Mouse (Mus musculus) limb, embryonic 15.5 days (tissue): ENCODE results near the gene Sqstm1. TPM values are rescaled to one million over a fixed set of nuclear protein-coding genes. Genes with fewer than 3 reads are reported as not detected.

Source experiments
- ATAC-seq: fragments of 200-750 bp; cut with Nextera tagmentation; 2 replicates; pipeline ENCODE4 v1.8.0; 2017; ENCODE audit warnings: low read depth, moderate TSS enrichment; ENCODE audit not compliant: insufficient number of reproducible peaks, low FRiP score, low TSS enrichment
- H3K27ac ChIP-seq: fragments of 300-500 bp; sonication (generic); 2 replicates; pipeline ENCODE4 v1.5.1; 2015; ENCODE audit warnings: moderate library complexity, mild to moderate bottlenecking, inconsistent platforms
- H3K27me3 ChIP-seq: fragments of 300-500 bp; sonication (generic); 2 replicates; pipeline ENCODE4 v1.6.1; 2015; ENCODE audit warnings: inconsistent platforms
- H3K36me3 ChIP-seq: fragments of 300-500 bp; sonication (generic); 2 replicates; pipeline ENCODE4 v1.6.1; 2015; ENCODE audit warnings: inconsistent platforms
- H3K4me1 ChIP-seq: fragments of 300-500 bp; sonication (generic); 2 replicates; pipeline ENCODE4 v1.6.1; 2015; ENCODE audit warnings: inconsistent platforms
- H3K4me2 ChIP-seq: fragments of 300-500 bp; sonication (generic); 2 replicates; pipeline ENCODE4 v1.6.1; 2015; ENCODE audit warnings: mild to moderate bottlenecking, inconsistent platforms
- H3K4me3 ChIP-seq: fragments of 300-500 bp; sonication (generic); 2 replicates; pipeline ENCODE4 v1.5.1; 2015; ENCODE audit warnings: mild to moderate bottlenecking, inconsistent platforms
- H3K9ac ChIP-seq: fragments of 300-500 bp; sonication (generic); 2 replicates; pipeline ENCODE4 v1.6.1; 2015; ENCODE audit warnings: inconsistent platforms
- H3K9me3 ChIP-seq: fragments of 300-500 bp; sonication (generic); 2 replicates; pipeline ENCODE4 v1.6.1; 2016; ENCODE audit warnings: inconsistent platforms
- WGBS: fragments of 180-500 bp; shearing (Covaris S2); methylation state at CpG from one replicate; pipeline ENCODE4 v1.1.7; 2015; 5-methylcytosine and 5-hydroxymethylcytosine counted together
- polyA plus RNA-seq: library from polyadenylated mRNA; unstranded; fragments of >200 nt; fragmentation: Nextera tagmentation; extraction: Ambion mirVana; gene quantifications from 2 replicates; pipeline ENCODE4 v1.2.1, GENCODE M21; 2015

The Sqstm1 gene
- 241 and 262 TPM in 2 replicates for polyA plus RNA-seq

DNA sequence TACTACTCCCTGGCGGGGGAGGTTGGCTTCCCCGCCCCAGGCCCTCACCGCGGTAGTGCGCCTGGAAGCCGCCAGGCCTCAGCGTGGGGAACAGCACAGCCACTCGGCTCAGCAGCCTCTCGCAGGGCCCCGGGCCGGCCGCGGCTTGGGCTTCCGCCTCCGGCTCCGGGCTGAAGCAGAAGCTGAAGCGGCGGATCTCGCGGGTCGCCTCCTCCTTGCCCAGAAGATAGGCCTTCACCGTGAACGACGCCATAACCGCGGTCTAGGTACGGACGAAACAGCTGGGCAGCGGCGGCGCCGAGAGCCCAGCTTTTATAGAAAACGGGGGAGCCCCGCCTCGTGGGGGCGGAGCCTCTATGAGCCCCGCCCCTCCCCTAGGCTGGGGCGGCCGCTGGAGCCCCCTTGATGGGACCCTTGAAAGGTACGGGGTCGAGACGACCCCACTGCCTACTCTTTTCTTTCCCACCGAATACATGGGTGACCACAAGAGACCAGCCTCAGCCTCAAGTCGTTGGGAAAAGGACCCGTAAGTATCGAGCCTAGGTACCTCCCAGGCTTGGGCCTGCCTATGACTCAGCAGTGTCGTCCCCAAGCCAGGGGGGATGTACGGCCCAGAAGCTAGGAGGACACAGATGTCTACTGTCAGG, at the start of gene Sqstm1, which contains the start of gene Mgat4b:
TSS of gene Sqstm1 (minus strand) at position 323 of the 647 bp plus-strand sequence.
TSS of gene Mgat4b (plus strand) at position 386 of the 647 bp plus-strand sequence.
- H3K9me3 ChIP-seq: no peaks in the 10 kb centered on the region
- peak within 1 kb of the TSS; percentile 60 for H3K4me2 ChIP-seq
- H3K36me3 ChIP-seq: peaks cover 25% of the 10 kb centered on the region
- peak within 1 kb of the TSS; percentile 98 for H3K9ac ChIP-seq
- peak within 1 kb of the TSS; percentile 99 for H3K27ac ChIP-seq
- under 1% methylated on average over 48 of the region's 48 CpGs for WGBS
- peaks cover 20% of the 10 kb centered on the region for H3K4me1 ChIP-seq
- ATAC-seq: peak; percentile 50
- H3K27me3 ChIP-seq: no peaks in the 10 kb centered on the region
- H3K4me3 ChIP-seq: peak within 1 kb of the TSS; percentile 94

DNA sequence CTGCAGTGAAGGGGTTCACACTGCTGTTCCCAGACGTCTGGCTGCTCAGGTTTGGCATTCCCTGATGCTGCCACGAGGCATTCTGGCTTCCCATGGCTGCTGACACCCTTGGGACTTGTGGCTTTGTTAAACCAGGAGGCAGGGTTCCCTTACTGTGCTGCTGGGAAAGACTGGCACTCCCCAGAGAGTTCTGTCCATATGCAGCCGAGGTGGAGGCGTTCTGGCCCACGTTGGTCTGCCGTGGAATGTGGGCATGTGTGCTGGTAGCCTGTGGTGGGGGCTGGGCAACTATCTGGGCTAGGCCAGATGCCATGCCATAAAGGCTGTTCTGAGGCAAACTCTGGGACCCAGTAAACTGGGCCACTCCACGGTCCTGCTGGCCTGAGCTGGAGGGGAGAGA, 47.7 kb upstream of the Sqstm1 start:
- WGBS: 69% methylated on average over 7 of the region's 7 CpGs
- Histone ChIP-seq H3K27ac (no peak overlapping the region), H3K4me1 (peaks cover 9% of the 10 kb centered on the region), H3K9me3 (no peaks in the 10 kb centered on the region), H3K9ac (no peak overlapping the region), H3K27me3 (no peaks in the 10 kb centered on the region), H3K4me2 (no peak overlapping the region), H3K4me3 (no peak overlapping the region), H3K36me3 (peaks cover 76% of the 10 kb centered on the region)
- no peak for ATAC-seq

DNA sequence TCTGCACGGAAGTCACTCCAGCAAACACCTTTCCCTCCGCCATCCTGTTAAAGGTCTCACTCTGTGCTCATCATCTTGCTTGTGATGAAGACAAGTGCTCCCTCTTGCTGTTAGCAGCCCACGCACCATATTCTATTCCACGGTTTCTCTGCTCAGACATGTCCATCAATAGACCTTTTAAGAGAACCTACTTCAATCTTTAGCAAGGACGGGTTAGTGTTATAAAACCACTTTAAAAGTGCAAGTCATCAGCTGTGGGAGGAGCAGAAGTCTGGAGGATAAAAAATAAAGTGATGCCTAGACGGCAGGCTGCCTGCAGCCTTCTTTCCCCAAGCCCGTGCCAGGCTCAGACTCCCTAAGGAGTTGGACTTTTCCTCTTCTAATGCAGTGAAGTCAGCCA, 46.0 kb upstream of the Sqstm1 start:
- no peak for ATAC-seq
- no peak overlapping the region for H3K27ac ChIP-seq
- no peak overlapping the region for H3K4me3 ChIP-seq
- peaks cover 61% of the 10 kb centered on the region for H3K36me3 ChIP-seq
- no peak overlapping the region for H3K9ac ChIP-seq
- 75% methylated on average over 7 of the region's 7 CpGs for WGBS
- no peaks in the 10 kb centered on the region for H3K27me3 ChIP-seq
- H3K4me2 ChIP-seq: no peak overlapping the region
- H3K9me3 ChIP-seq: no peaks in the 10 kb centered on the region
- H3K4me1 ChIP-seq: peaks cover 18% of the 10 kb centered on the region

DNA sequence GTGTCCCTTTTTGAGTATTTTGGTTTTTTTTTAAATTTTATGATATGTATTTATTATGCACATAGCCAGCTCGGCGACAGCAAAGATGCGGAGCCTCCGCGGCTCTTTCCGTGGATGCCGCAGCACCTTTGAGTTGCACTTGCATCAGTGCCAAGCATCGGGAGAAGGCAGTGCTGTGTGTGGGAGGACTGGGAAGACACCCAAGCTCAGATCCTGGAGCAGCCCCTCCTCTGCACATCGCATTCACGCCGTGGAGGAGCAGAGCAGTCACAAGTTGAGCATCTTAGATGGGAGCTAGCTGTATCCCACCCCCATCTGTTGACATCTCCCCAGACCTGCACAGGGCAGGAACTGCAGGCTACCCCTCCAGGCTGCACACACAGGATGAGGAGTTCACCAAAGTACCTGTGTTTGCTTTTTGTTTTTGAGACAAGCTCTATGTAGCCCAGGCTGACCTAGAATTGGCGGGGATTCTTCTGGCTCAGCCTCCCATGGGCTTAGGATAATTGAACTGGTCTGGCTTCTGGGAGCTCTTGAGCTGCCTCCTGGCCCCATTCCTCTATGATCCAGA, 43.5 kb upstream of the Sqstm1 start:
- Histone ChIP-seq H3K9me3 (no peaks in the 10 kb centered on the region), H3K9ac (no peak overlapping the region), H3K36me3 (peaks cover 38% of the 10 kb centered on the region), H3K4me2 (no peak overlapping the region), H3K27me3 (no peaks in the 10 kb centered on the region), H3K4me1 (peaks cover 18% of the 10 kb centered on the region), H3K27ac (no peak overlapping the region), H3K4me3 (no peak overlapping the region)
- WGBS: 74% methylated on average over 12 of the region's 12 CpGs
- ATAC-seq: no peak

DNA sequence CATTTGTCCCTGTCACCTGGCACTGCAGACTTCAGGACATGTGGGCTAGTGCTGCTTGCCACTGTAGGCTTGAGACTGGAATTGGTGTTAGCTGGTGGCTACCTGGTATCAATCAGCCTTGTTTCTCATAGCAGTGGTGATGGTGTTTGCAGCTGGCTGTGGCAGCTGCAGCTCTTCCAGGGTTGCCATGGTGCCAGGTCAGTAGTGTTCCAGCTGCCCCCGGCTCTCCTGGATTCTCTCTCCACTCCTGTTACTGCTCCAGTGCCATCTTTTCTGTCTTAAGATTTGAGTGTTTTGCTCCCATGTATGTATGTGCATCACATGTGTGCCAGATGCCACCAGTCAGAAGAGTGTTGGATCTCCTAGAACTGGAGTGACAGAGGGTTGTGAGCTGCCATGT, 42.8 kb upstream of the Sqstm1 start:
- no peak overlapping the region for H3K4me2 ChIP-seq
- H3K4me1 ChIP-seq: peaks cover 18% of the 10 kb centered on the region
- no peak overlapping the region for H3K4me3 ChIP-seq
- H3K9me3 ChIP-seq: no peaks in the 10 kb centered on the region
- no peaks in the 10 kb centered on the region for H3K27me3 ChIP-seq
- H3K9ac ChIP-seq: no peak overlapping the region
- 40% methylated on average over 1 of the region's 1 CpGs for WGBS
- H3K36me3 ChIP-seq: peaks cover 31% of the 10 kb centered on the region
- peak overlapping the region; percentile 50; the same call in 1 of the 2 replicates for H3K27ac ChIP-seq
- no peak for ATAC-seq

DNA sequence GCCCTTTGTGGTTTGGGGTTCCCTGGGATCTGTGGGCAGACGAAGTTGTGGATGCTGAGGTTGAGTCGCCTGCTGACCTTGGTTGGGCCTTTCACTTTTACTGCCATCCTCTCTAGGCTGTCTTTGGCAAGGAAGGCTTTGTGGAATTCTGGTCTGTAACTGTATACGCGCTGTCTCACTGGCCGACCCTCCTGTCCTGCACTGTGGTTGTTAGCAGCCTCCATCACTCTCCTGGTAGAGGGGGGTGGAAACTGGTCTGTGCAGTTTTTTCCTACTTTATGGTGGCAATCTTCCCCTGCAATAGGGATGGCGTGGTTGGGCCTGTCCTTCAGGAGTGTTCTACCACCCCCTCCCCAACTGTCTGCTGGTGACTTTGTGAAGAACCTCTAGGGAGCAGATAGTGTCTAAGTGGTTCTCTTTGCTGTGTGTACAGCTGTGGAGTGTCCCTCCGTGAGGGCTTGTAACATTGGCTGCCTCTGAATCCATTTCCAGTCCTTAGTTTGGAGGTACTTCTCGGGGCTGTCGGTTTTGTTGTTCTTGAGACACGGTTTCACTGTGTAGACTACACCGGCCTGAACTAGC, 42.1 kb upstream of the Sqstm1 start:
- 39% methylated on average over 11 of the region's 11 CpGs for WGBS
- Histone ChIP-seq H3K36me3 (peaks cover 24% of the 10 kb centered on the region), H3K9ac (no peak overlapping the region)

DNA sequence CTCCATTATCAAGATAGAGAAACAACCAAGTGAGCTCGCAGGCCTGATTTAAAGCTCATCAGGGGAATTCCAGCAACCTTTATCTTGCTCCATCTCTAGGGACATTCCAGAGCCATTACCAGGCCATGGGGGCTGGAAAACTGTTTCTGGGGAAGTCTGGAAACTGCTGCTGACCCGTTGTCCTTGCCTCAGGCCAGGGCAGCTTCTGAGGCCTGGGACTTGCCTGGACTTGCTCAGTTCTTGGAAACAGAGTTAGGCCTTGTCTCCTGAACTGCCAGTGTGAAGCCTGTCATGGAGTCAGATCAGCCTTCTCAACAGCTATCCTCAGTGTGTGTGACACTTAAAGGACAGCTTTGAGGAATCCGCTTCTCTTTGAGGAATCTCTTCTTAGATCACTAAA, 41.5 kb upstream of the Sqstm1 start:
- peaks cover 18% of the 10 kb centered on the region for H3K4me1 ChIP-seq
- H3K27me3 ChIP-seq: no peaks in the 10 kb centered on the region
- ATAC-seq: no peak
- no peaks in the 10 kb centered on the region for H3K9me3 ChIP-seq
- 0 out of 2 replicates have a peak overlapping the region, but pooled peaks have one; percentile 7 for H3K9ac ChIP-seq
- H3K27ac ChIP-seq: 0 out of 2 replicates have a peak overlapping the region, but pooled peaks have one; percentile 50
- H3K36me3 ChIP-seq: peaks cover 18% of the 10 kb centered on the region
- H3K4me3 ChIP-seq: no peak overlapping the region
- 38% methylated on average over 3 of the region's 3 CpGs for WGBS
- H3K4me2 ChIP-seq: no peak overlapping the region

More for the DNA sequence above, 42.1 kb upstream of the Sqstm1 start:
- ATAC-seq: peak; percentile 58
- Histone ChIP-seq H3K27me3 (no peaks in the 10 kb centered on the region), H3K4me2 (no peak overlapping the region), H3K4me1 (peaks cover 18% of the 10 kb centered on the region), H3K4me3 (no peak overlapping the region), H3K27ac (peak overlapping the region; percentile 50), H3K9me3 (no peaks in the 10 kb centered on the region)

DNA sequence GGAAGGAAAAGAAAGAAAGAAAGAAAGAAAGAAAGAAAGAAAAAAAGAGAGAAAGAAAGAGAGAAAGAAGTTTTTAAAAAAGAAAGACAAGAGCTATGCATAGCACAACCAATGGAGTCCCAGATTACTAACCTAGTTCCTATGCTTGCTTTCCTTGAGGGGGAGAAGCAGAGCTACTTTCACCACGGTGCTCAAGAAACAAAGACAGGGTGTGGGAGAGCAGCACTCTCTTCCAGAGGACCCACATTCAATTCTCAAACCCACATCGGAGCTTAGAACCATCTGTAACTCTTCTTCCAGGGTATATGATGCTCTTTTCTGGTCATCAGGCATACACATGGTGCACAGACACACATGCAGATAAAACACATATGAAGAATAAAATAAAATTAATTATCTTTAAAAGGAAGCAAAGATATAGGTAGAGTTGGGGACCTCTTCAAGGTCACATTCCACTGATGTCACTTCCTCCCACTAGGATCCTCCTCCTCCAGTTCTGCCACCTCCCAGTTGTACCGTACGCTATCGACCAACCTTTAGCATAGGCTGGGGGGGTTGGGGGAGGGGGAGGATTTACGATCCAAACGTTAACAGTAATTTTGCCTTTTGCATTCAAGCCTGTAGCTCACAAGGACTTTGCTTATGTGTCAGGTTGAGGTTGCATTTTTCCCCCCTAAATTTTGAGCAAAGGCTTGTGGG, 38.0 kb upstream of the Sqstm1 start:
- Histone ChIP-seq H3K4me1 (peaks cover 12% of the 10 kb centered on the region), H3K27ac (no peak overlapping the region), H3K9me3 (no peaks in the 10 kb centered on the region), H3K9ac (no peak overlapping the region), H3K4me3 (no peak overlapping the region), H3K36me3 (no peaks in the 10 kb centered on the region), H3K4me2 (no peak overlapping the region), H3K27me3 (no peaks in the 10 kb centered on the region)
- WGBS: 68% methylated on average over 7 of the region's 7 CpGs
- no peak for ATAC-seq

DNA sequence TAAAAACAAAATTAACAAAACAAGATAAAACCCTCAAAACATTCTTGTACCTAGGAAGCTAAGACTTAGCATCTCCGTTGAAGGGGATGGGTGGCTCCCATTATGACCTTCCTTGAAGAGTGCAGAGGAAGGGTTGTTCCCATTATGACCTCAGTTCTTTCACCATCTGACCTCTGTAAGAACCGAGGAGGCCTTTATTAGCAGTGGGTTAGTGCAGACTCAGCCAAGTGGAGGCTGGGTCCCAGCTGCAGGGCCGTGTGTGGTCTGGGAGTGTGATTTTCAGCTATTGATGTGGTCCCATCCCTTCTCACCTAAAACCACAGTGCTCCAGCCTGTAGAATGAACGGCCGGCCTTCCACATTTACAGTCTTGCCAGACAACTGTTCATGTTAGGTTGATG, 34.6 kb upstream of the Sqstm1 start:
- Histone ChIP-seq H3K36me3 (no peaks in the 10 kb centered on the region), H3K27me3 (no peaks in the 10 kb centered on the region), H3K4me3 (no peak overlapping the region), H3K4me1 (no peaks in the 10 kb centered on the region), H3K4me2 (no peak overlapping the region), H3K9ac (no peak overlapping the region), H3K27ac (no peak overlapping the region), H3K9me3 (no peaks in the 10 kb centered on the region)
- 69% methylated on average over 5 of the region's 5 CpGs for WGBS
- no peak for ATAC-seq

DNA sequence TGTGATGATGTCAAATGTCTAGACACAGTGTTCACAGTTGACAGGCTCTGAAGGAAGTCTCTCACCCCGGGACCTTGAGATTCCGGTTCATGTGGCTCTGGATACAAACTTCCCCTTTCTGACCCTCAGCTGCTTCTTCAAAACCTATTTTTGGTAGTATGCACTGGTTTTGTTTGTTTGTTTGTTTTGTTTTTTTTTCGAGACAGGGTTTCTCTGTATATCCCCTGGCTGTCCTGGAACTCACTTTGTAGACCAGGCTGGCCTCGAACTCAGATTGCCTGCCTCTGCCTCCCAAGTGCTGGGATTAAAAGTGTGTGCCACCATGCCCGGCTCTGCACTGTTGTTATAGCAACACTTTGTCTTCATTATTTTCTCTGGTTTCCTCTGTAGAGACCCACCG, 33.3 kb upstream of the Sqstm1 start:
- no peak overlapping the region for H3K9ac ChIP-seq

DNA sequence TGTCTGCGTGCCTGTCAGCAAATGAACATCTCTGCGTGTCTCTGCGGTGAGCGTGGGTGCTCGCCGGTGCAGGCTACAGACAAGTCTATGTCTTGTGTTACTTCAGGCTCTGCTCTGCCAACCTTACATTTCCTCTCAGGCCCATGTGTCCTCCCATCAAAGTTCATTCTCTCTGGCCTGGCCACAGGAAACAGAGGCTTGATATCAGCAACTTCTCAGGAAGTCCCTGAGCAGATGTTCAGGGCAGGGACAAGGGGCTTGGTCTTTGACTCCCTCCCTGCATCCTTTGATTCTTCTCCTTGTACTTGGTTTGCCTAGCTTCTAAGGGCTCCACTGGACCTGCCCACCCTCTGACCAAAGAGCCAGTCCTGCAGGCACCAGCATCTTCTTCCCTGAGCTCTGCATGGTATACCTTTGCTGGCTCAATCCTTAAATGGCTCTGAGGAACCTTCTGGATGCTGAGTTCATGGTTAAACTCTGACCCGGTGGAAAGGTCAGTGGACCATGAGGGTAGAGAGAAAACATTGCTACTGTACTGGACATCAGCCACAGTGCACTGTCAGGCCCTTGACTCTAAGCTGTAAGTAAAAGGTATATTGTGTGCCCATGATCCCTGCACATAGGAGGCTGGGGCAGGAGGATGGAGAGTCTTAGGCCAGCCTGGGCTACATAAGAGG, 29.7 kb upstream of the Sqstm1 start:
- Histone ChIP-seq H3K9ac (no peak overlapping the region), H3K27ac (no peak overlapping the region), H3K36me3 (no peaks in the 10 kb centered on the region), H3K27me3 (peaks cover 28% of the 10 kb centered on the region), H3K4me3 (no peak overlapping the region), H3K9me3 (no peaks in the 10 kb centered on the region), H3K4me2 (no peak overlapping the region), H3K4me1 (peaks cover 20% of the 10 kb centered on the region)
- WGBS: 87% methylated on average over 7 of the region's 7 CpGs
- no peak for ATAC-seq

More for the DNA sequence above, 33.3 kb upstream of the Sqstm1 start:
- WGBS: 77% methylated on average over 6 of the region's 6 CpGs
- no peaks in the 10 kb centered on the region for H3K4me1 ChIP-seq
- no peaks in the 10 kb centered on the region for H3K9me3 ChIP-seq
- no peaks in the 10 kb centered on the region for H3K36me3 ChIP-seq
- ATAC-seq: no peak
- H3K4me2 ChIP-seq: no peak overlapping the region
- no peak overlapping the region for H3K27ac ChIP-seq
- H3K4me3 ChIP-seq: no peak overlapping the region
- peaks cover 5% of the 10 kb centered on the region for H3K27me3 ChIP-seq
